ENCODE assay signal across 9 mouse cellular contexts in the genomic region with DNA sequence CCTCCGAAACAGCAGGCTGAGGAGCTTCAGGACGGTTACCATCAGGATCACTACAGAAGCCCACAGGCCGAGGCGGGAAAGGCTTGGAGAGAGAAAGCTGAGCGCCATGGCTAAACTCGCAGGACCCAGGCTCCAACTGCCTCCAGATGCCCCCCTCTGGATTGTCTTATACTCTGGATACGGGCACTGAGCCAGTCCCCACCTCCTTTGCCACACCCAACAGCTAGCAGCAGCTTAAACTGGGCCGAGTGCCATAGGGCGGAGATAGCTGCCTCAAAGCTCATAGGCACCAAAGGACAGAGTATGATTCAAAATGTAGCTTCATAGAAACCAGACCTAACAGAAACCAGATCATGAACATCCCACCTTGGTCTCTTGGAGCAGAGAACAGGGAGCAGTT. TPM values are rescaled to one million over a fixed set of nuclear protein-coding genes. Genes with fewer than 3 reads are reported as not detected.
A peak's percentile ranks its signal among the peaks of the same experiment; 100 is the strongest.
DNase-seq lines count a peak whose midpoint lies in the region; ATAC-seq and TF ChIP-seq lines count a peak whose summit lies in the region.
"Had no signal": no experiment of that assay in that cellular context is flagged by ENCODE, and none has a peak within 500 bp of the region (broad histone marks: within the 10 kb centered on the region; RNA-seq: fewer than 3 reads in every experiment).

Gene Cyp4b1, minus strand, starts transcription at position 144 of the 400 bp plus-strand sequence.

- no peak for TF ChIP-seq CTCF in stomach, postnatal 0 days (IDR thresholded peaks at IDR 0.05; ENCODE audit: low read depth)

- no peak within 1 kb of the TSS for H3K9ac ChIP-seq in limb, embryonic 14.5 days (ENCODE audit: low read depth, low read length, severe bottlenecking)
- H3K9ac ChIP-seq in stomach, postnatal 0 days (ENCODE audit: low read length) = no peak within 1 kb of the TSS

- TF ChIP-seq EP300 in stomach, postnatal 0 days (optimal IDR thresholded peaks at IDR 0.05) = no peak

- peak; percentile 30 for DNase-seq in limb, embryonic 14.5 days (ENCODE audit: low spot score)
- no peak for DNase-seq in limb, embryonic 10.5 days (ENCODE audit: low spot score)
- peak; percentile 48 for DNase-seq in gastrocnemius, postnatal 25 days
- DNase-seq in kidney, postnatal 36 days = peak; percentile 92 to 93
- DNase-seq in stomach, postnatal 0 days (ENCODE audit: low spot score) = peak; percentile 77
- DNase-seq in thymus, postnatal 36 days = no peak
- DNase-seq in embryo, embryonic 9.5 days (ENCODE audit: extremely low spot score) = no peak
- DNase-seq in cerebellum, adult 9-11 months = no peak
- DNase-seq: cerebellum, adult 2 months had no signal

- no peak for ATAC-seq in limb, embryonic 14.5 days (ENCODE audit: low FRiP score, low read depth)
- ATAC-seq in stomach, postnatal 0 days (ENCODE audit: low FRiP score, low TSS enrichment) = peak; percentile 59; the same call in 1 of the 2 replicates

- WGBS in limb, embryonic 14.5 days = 82% methylated on average over 9 of the region's 9 CpGs
- WGBS in limb, embryonic 10.5 days = 89% methylated on average over 9 of the region's 9 CpGs
- 61% methylated on average over 9 of the region's 9 CpGs for WGBS in stomach, postnatal 0 days

- H3K4me1 ChIP-seq in limb, embryonic 14.5 days (ENCODE audit: control insufficient read depth, insufficient read depth, low read length) = no peaks in the 10 kb centered on the region
- no peaks in the 10 kb centered on the region for H3K4me1 ChIP-seq in limb, embryonic 10.5 days
- no peaks in the 10 kb centered on the region for H3K4me1 ChIP-seq in stomach, postnatal 0 days (replicated peaks; ENCODE audit: control insufficient read depth, insufficient read depth)

- no peak within 1 kb of the TSS for H3K4me2 ChIP-seq in limb, embryonic 14.5 days (replicated peaks; ENCODE audit: low read depth, low read length, severe bottlenecking)
- H3K4me2 ChIP-seq in stomach, postnatal 0 days (replicated peaks; ENCODE audit: low read depth) = no peak within 1 kb of the TSS

- H3K9me3 ChIP-seq in limb, embryonic 14.5 days (ENCODE audit: control insufficient read depth, low read length) = no peaks in the 10 kb centered on the region
- H3K9me3 ChIP-seq in limb, embryonic 10.5 days (replicated peaks) = no peaks in the 10 kb centered on the region
- no peaks in the 10 kb centered on the region for H3K9me3 ChIP-seq in stomach, postnatal 0 days (ENCODE audit: control insufficient read depth, low read length)

- no peaks in the 10 kb centered on the region for H3K36me3 ChIP-seq in limb, embryonic 14.5 days (ENCODE audit: control insufficient read depth, insufficient read depth, low read length)
- H3K36me3 ChIP-seq in limb, embryonic 10.5 days = no peaks in the 10 kb centered on the region
- H3K36me3 ChIP-seq in stomach, postnatal 0 days (ENCODE audit: control insufficient read depth, insufficient read depth, low read length) = no peaks in the 10 kb centered on the region

- no peak within 1 kb of the TSS for H3K4me3 ChIP-seq in limb, embryonic 14.5 days (replicated peaks; ENCODE audit: low read length)
- H3K4me3 ChIP-seq in limb, embryonic 10.5 days = no peak within 1 kb of the TSS
- H3K4me3 ChIP-seq in stomach, postnatal 0 days (ENCODE audit: low read depth, low read length) = no peak within 1 kb of the TSS

- H3K27ac ChIP-seq in limb, embryonic 14.5 days (replicated peaks; ENCODE audit: low read depth, low read length) = no peak within 1 kb of the TSS
- H3K27ac ChIP-seq in limb, embryonic 10.5 days = no peak within 1 kb of the TSS
- no peak within 1 kb of the TSS for H3K27ac ChIP-seq in stomach, postnatal 0 days (replicated peaks)

- H3K27me3 ChIP-seq in limb, embryonic 14.5 days (ENCODE audit: control insufficient read depth, insufficient read depth, low read length) = no peaks in the 10 kb centered on the region
- H3K27me3 ChIP-seq in limb, embryonic 10.5 days (ENCODE audit: low read depth, poor library complexity, severe bottlenecking) = no peaks in the 10 kb centered on the region
- H3K27me3 ChIP-seq in stomach, postnatal 0 days (ENCODE audit: control insufficient read depth, insufficient read depth, low read length) = no peaks in the 10 kb centered on the region

- no peak for TF ChIP-seq POLR2A in limb, embryonic 14.5 days (IDR thresholded peaks at IDR 0.05; ENCODE audit: borderline replicate concordance, extremely low read depth, insufficient read depth, insufficient read length)

RNA-seq across cellular contexts. Expression of gene Cyp4b1, which starts in this region (rescaled TPM):
- 1.0 and 1.2 TPM in 2 replicates for polyA plus RNA-seq in limb, embryonic 14.5 days (2012; rRNA removed)
- 0.46 and 1.0 TPM in 2 replicates for polyA plus RNA-seq in limb, embryonic 14.5 days (2014; fragmentation: Nextera tagmentation; extraction: Ambion mirVana)
- polyA plus RNA-seq in limb, embryonic 10.5 days (2016; fragmentation: Nextera tagmentation; extraction: Ambion mirVana) = not detected in 2 replicates
- 1 to 10 TPM; 1.9 to 5.3 TPM for total RNA-seq in gastrocnemius, postnatal 25 days (2021)
- polyA plus RNA-seq in stomach, postnatal 0 days (2015; fragmentation: Nextera tagmentation; extraction: Ambion mirVana) = 1.2 and 1.4 TPM in 2 replicates

Comparison
In these comparisons a context has a peak if more than half of its experiments do, and no peak if none do; other contexts are left out.
1. DNase-seq: peak in limb, embryonic 14.5 days (single experiment), gastrocnemius, postnatal 25 days (single experiment), kidney, postnatal 36 days (2 of 2) and stomach, postnatal 0 days (single experiment); none in limb, embryonic 10.5 days (single experiment), thymus, postnatal 36 days (0 of 2), embryo, embryonic 9.5 days (single experiment) and cerebellum, adult 9-11 months (single experiment).